Mouse (Mus musculus): ENCODE results near the gene Nat10.

GRCm38 (mm10) chr2:103681149-103681548 lies 79.9 kb downstream of the Nat10 start:
- TF ChIP-seq CTCF (IDR thresholded peaks at IDR 0.05; ENCODE audit: borderline replicate concordance, extremely low read depth, insufficient read depth, insufficient read length): no peak
- TF ChIP-seq POLR2A (IDR thresholded peaks at IDR 0.05; ENCODE audit: borderline replicate concordance, extremely low read depth, insufficient read depth, insufficient read length, poor library complexity, severe bottlenecking): no peak
